Mouse (Mus musculus) MEL (cell line): ENCODE results near the gene Plxnd1. TPM values are rescaled to one million over a fixed set of nuclear protein-coding genes. Genes with fewer than 3 reads are reported as not detected.

Experiments used
- DNase-seq: peaks from one replicate; pipeline ENCODE4 v3.0.0; 2011; ENCODE audit warnings: low read depth, low spot score
- H3K27ac ChIP-seq: 2 replicates; pipeline ENCODE4 v1.5.1; 2012; ENCODE audit warnings: low read depth, mild to moderate bottlenecking, control low read depth, low read length, moderate library complexity; ENCODE audit not compliant: control insufficient read depth
- H3K27me3 ChIP-seq, 2 experiments: fragments of 150-350 bp in 1 of 2; sonication (generic) in 1 of 2; 2 replicates each; pipeline ENCODE4 v1.6.1; 2012; ENCODE audit warnings: low read length in 2 of 2, mild to moderate bottlenecking in 2 of 2, improper control_type of control experiment in 1 of 2, moderate library complexity in 1 of 2; ENCODE audit not compliant: insufficient read depth in 2 of 2, control insufficient read depth in 1 of 2
- H3K36me3 ChIP-seq, 2 experiments: 2 replicates each; pipeline ENCODE4 v1.6.1; 2012 to 2014; ENCODE audit warnings: low read length in 2 of 2, improper control_type of control experiment in 1 of 2, inconsistent platforms in 1 of 2, mild to moderate bottlenecking in 1 of 2; ENCODE audit not compliant: insufficient read depth in 2 of 2, control insufficient read depth in 1 of 2
- H3K4me1 ChIP-seq, 2 experiments: fragments of 150-350 bp in 1 of 2; sonication (generic) in 1 of 2; 2 replicates each; pipeline ENCODE4 v1.6.1; 2012; ENCODE audit warnings: low read length in 2 of 2, improper control_type of control experiment in 1 of 2, mild to moderate bottlenecking in 1 of 2; ENCODE audit not compliant: insufficient read depth in 2 of 2, control insufficient read depth in 1 of 2
- H3K4me3 ChIP-seq, 2 experiments: fragments of 150-350 bp in 1 of 2; sonication (generic) in 1 of 2; 2 replicates each; pipeline ENCODE4 v1.5.1; 2012; ENCODE audit warnings: low read depth in 2 of 2, low read length in 2 of 2, mild to moderate bottlenecking in 2 of 2, moderate library complexity in 2 of 2, control low read depth in 1 of 2, improper control_type of control experiment in 1 of 2; ENCODE audit not compliant: control insufficient read depth in 1 of 2, insufficient read depth in 1 of 2
- H3K79me2 ChIP-seq: 2 replicates; pipeline ENCODE4 v1.6.1; 2012; ENCODE audit warnings: mild to moderate bottlenecking, low read length, moderate library complexity; ENCODE audit not compliant: control insufficient read depth, poor library complexity, insufficient read depth
- H3K9ac ChIP-seq: 2 replicates; pipeline ENCODE4 v1.6.1; 2012; ENCODE audit warnings: low read depth, mild to moderate bottlenecking, control low read depth, low read length, moderate library complexity; ENCODE audit not compliant: control insufficient read depth, poor library complexity, severe bottlenecking
- H3K9me3 ChIP-seq: fragments of 150-350 bp; sonication (generic); replicated peaks from 2 replicates; pipeline ENCODE4 v1.6.1; 2012; ENCODE audit warnings: mild to moderate bottlenecking, low read length, improper control_type of control experiment, moderate library complexity; ENCODE audit not compliant: insufficient read depth
- CHD2 ChIP-seq: IDR thresholded peaks from 2 replicates; pipeline ENCODE4 v1.6.1; 2011; ENCODE audit warnings: low read length, improper control_type of control experiment
- EP300 ChIP-seq, 2 experiments: IDR thresholded peaks; 2 replicates each; pipeline ENCODE4 v1.6.1; 2011; ENCODE audit warnings: improper control_type of control experiment in 2 of 2, low read length in 2 of 2, low read depth in 1 of 2, mild to moderate bottlenecking in 1 of 2
- ETS1 ChIP-seq: IDR thresholded peaks from 2 replicates; pipeline ENCODE4 v1.6.1; 2012; ENCODE audit warnings: low read depth, mild to moderate bottlenecking, inconsistent platforms, low read length, improper control_type of control experiment, moderate library complexity
- GABPA ChIP-seq: IDR thresholded peaks from 2 replicates; pipeline ENCODE4 v1.6.1; 2012; ENCODE audit warnings: low read depth, mild to moderate bottlenecking, inconsistent platforms, low read length, improper control_type of control experiment, moderate library complexity
- KAT2A ChIP-seq: conservative IDR thresholded peaks from 2 replicates; pipeline ENCODE4 v1.6.1; 2012; ENCODE audit warnings: low read depth, low read length, improper control_type of control experiment, inconsistent platforms
- MAZ ChIP-seq: IDR thresholded peaks from 2 replicates; pipeline ENCODE4 v1.6.1; 2012; ENCODE audit warnings: low read depth, mild to moderate bottlenecking, inconsistent platforms, low read length, improper control_type of control experiment
- MEF2A ChIP-seq: IDR thresholded peaks from 2 replicates; pipeline ENCODE4 v1.6.1; 2014; ENCODE audit warnings: low read depth, mild to moderate bottlenecking, inconsistent platforms, low read length, improper control_type of control experiment; ENCODE audit not compliant: poor library complexity, insufficient replicate concordance, severe bottlenecking; ENCODE audit errors: extremely low read depth
- MXI1 ChIP-seq: IDR thresholded peaks from 2 replicates; pipeline ENCODE4 v1.6.1; 2011; ENCODE audit warnings: mild to moderate bottlenecking, low read depth, low read length, improper control_type of control experiment
- MYB ChIP-seq: IDR thresholded peaks from 2 replicates; pipeline ENCODE4 v1.6.1; 2011; ENCODE audit warnings: mild to moderate bottlenecking, low read depth, low read length, improper control_type of control experiment
- MYC ChIP-seq: IDR thresholded peaks from 2 replicates; pipeline ENCODE4 v1.6.1; 2011; ENCODE audit warnings: low read depth, mild to moderate bottlenecking, low read length, improper control_type of control experiment, moderate library complexity
- NELFE ChIP-seq: IDR thresholded peaks from 2 replicates; pipeline ENCODE4 v1.6.1; 2011; ENCODE audit warnings: low read depth, low read length, improper control_type of control experiment
- POLR2AphosphoS2 ChIP-seq: IDR thresholded peaks from 2 replicates; pipeline ENCODE4 v1.6.1; 2011; ENCODE audit warnings: low read length, improper control_type of control experiment
- POLR2AphosphoS5 ChIP-seq: IDR thresholded peaks from 2 replicates; pipeline ENCODE4 v1.6.1; 2012; ENCODE audit warnings: low read depth, borderline replicate concordance, mild to moderate bottlenecking, inconsistent platforms, low read length, moderate library complexity, mixed read lengths
- RCOR1 ChIP-seq: IDR thresholded peaks from 2 replicates; pipeline ENCODE4 v1.6.1; 2012; ENCODE audit warnings: low read depth, mild to moderate bottlenecking, inconsistent platforms, low read length, improper control_type of control experiment
- SIN3A ChIP-seq: IDR thresholded peaks from 2 replicates; pipeline ENCODE4 v1.6.1; 2012; ENCODE audit warnings: low read length, improper control_type of control experiment, inconsistent platforms
- TCF12 ChIP-seq: IDR thresholded peaks from 2 replicates; pipeline ENCODE4 v1.6.1; 2014; ENCODE audit warnings: low read depth, mild to moderate bottlenecking, inconsistent platforms, low read length, improper control_type of control experiment, moderate library complexity
- USF1 ChIP-seq: IDR thresholded peaks from 2 replicates; pipeline ENCODE4 v1.6.1; 2014; ENCODE audit warnings: low read depth, mild to moderate bottlenecking, inconsistent platforms, low read length, improper control_type of control experiment, moderate library complexity
- ZKSCAN1 ChIP-seq: IDR thresholded peaks from 2 replicates; pipeline ENCODE4 v1.6.1; 2012; ENCODE audit warnings: low read depth, mild to moderate bottlenecking, inconsistent platforms, low read length, improper control_type of control experiment, moderate library complexity
- ZMIZ1 ChIP-seq: IDR thresholded peaks from 2 replicates; pipeline ENCODE4 v1.6.1; 2012; ENCODE audit warnings: low read depth, mild to moderate bottlenecking, inconsistent platforms, low read length, improper control_type of control experiment, moderate library complexity
- ZNF384 ChIP-seq: IDR thresholded peaks from 2 replicates; pipeline ENCODE4 v1.6.1; 2012; ENCODE audit warnings: low read depth, mild to moderate bottlenecking, inconsistent platforms, low read length, improper control_type of control experiment
- polyA plus RNA-seq, 2 experiments: library from polyadenylated mRNA; stranded (reverse) in 1 of 2; unstranded in 1 of 2; fragments of >175 nt in 1 of 2; fragments of >200 nt in 1 of 2; gene quantifications; 2 replicates each; pipeline versions ENCODE4 v1.2.1 to v1.2.4; 2012; ENCODE audit warnings: low replicate concordance in 2 of 2, low read depth in 1 of 2; ENCODE audit not compliant: insufficient read length in 2 of 2, insufficient read depth in 1 of 2, missing spikeins in 1 of 2
- total RNA-seq: library from RNA; depleted of rRNA; stranded (reverse); fragments of 300-350 nt; gene quantifications from 2 replicates; pipeline ENCODE4 v1.2.3, GENCODE M21; 2012

Gene Plxnd1
- total and polyA plus RNA-seq, 3 experiments: 4.8 to 19.2 TPM; not detected in 1

GRCm38 (mm10) chr6:115990056-115990455 is 4.7 kb downstream of the Plxnd1 start:
- Histone ChIP-seq H3K36me3 (no peaks in the 10 kb centered on the region), H3K79me2 (peaks cover 2% of the 10 kb centered on the region; the same call in 1 of the 2 replicates), H3K27ac (no peak overlapping the region), H3K4me3 (no peak overlapping the region), H3K4me1 (peaks cover 0 to 3% of the 10 kb centered on the region in 2 experiments; a peak in 1 of 4 replicates), H3K9me3 (no peaks in the 10 kb centered on the region), H3K9ac (no peak overlapping the region), H3K27me3 (no peaks in the 10 kb centered on the region)
- TF ChIP-seq MYB: no peak
- TF ChIP-seq ZKSCAN1: no peak
- TF ChIP-seq ZMIZ1: no peak
- no peak for TF ChIP-seq GABPA
- TF ChIP-seq POLR2AphosphoS5: no peak
- DNase-seq: no peak

GRCm38 (mm10) chr6:115989607-115990006 is 5.2 kb downstream of the Plxnd1 start:
- no peaks in the 10 kb centered on the region for H3K9me3 ChIP-seq
- DNase-seq: no peak
- no peak overlapping the region for H3K9ac ChIP-seq
- H3K36me3 ChIP-seq: no peaks in the 10 kb centered on the region
- no peak overlapping the region for H3K27ac ChIP-seq
- H3K27me3 ChIP-seq: no peaks in the 10 kb centered on the region
- peaks cover 2% of the 10 kb centered on the region; the same call in 1 of the 2 replicates for H3K79me2 ChIP-seq
- no peak for TF ChIP-seq MXI1
- no peak for TF ChIP-seq MEF2A
- no peak for TF ChIP-seq TCF12
- no peak for TF ChIP-seq RCOR1
- no peak for TF ChIP-seq EP300 (IDR thresholded peaks at IDR 0.05; ENCODE audit: low read depth in 1 of 2, low read length in 2 of 2)
- no peak for TF ChIP-seq NELFE
- no peak for TF ChIP-seq MYC
- no peak for TF ChIP-seq MAZ
- TF ChIP-seq USF1: no peak
- TF ChIP-seq SIN3A: no peak
- no peak for TF ChIP-seq ZNF384
- TF ChIP-seq MYB: no peak
- no peak for TF ChIP-seq CHD2
- no peak for TF ChIP-seq POLR2AphosphoS2
- no peak for TF ChIP-seq ETS1
- no peak for TF ChIP-seq KAT2A
- H3K4me3 ChIP-seq: no peak overlapping the region
- peaks cover 0 to 3% of the 10 kb centered on the region in 2 experiments; a peak in 1 of 4 replicates for H3K4me1 ChIP-seq
